Mouse (Mus musculus) ES-E14 (cell line): Measurements from ENCODE around the gene Bcat1. TPM values are rescaled to one million over a fixed set of nuclear protein-coding genes. Genes with fewer than 3 reads are reported as not detected.

Experiments
- DNase-seq: peaks from one replicate; pipeline ENCODE4 v3.0.0-alpha.2; 2013; ENCODE audit warnings: low read depth, low spot score
- H3K27ac ChIP-seq: 2 replicates; pipeline ENCODE4 v1.5.1; 2012; ENCODE audit warnings: low read depth, mild to moderate bottlenecking, low read length, moderate library complexity, mixed read lengths; ENCODE audit not compliant: poor library complexity, insufficient read depth, severe bottlenecking
- H3K36me3 ChIP-seq: 2 replicates; pipeline ENCODE4 v1.6.1; 2012; ENCODE audit warnings: mild to moderate bottlenecking, low read length, moderate library complexity, mixed read lengths; ENCODE audit not compliant: control insufficient read depth, poor library complexity, insufficient read depth, severe bottlenecking
- H3K4me1 ChIP-seq, 2 experiments: fragments of 150-350 bp in 1 of 2; sonication (generic) in 1 of 2; 2 replicates each; pipeline ENCODE4 v1.6.1; 2012; ENCODE audit warnings: low read length in 2 of 2, mild to moderate bottlenecking in 1 of 2, mixed read lengths in 1 of 2; ENCODE audit not compliant: control insufficient read depth in 2 of 2, insufficient read depth in 2 of 2, poor library complexity in 1 of 2
- H3K4me3 ChIP-seq, 2 experiments: fragments of 150-350 bp in 1 of 2; sonication (generic) in 1 of 2; 2 replicates each; pipeline ENCODE4 v1.5.1; 2012; ENCODE audit warnings: low read length in 2 of 2, low read depth in 1 of 2, mild to moderate bottlenecking in 1 of 2, mixed read lengths in 1 of 2; ENCODE audit not compliant: insufficient read depth in 1 of 2, poor library complexity in 1 of 2, severe bottlenecking in 1 of 2
- H3K9ac ChIP-seq: 2 replicates; pipeline ENCODE4 v1.6.1; 2012; ENCODE audit warnings: low read depth, mild to moderate bottlenecking, low read length, mixed read lengths; ENCODE audit not compliant: poor library complexity, insufficient read depth, severe bottlenecking
- H3K9me3 ChIP-seq: fragments of 150-350 bp; sonication (generic); 2 replicates; pipeline ENCODE4 v1.6.1; 2012; ENCODE audit warnings: low read depth, mild to moderate bottlenecking, low read length; ENCODE audit not compliant: control insufficient read depth, insufficient read depth
- CHD2 ChIP-seq: IDR thresholded peaks from 2 replicates; pipeline ENCODE4 v1.6.1; 2014; ENCODE audit warnings: mild to moderate bottlenecking, low read depth, low read length, inconsistent platforms
- HCFC1 ChIP-seq: IDR thresholded peaks from 2 replicates; pipeline ENCODE4 v1.6.1; 2012; ENCODE audit warnings: low read length, inconsistent platforms, borderline replicate concordance; ENCODE audit not compliant: insufficient read depth
- MAFK ChIP-seq: IDR thresholded peaks from 2 replicates; pipeline ENCODE4 v1.6.1; 2014; ENCODE audit warnings: mild to moderate bottlenecking, low read depth, low read length, inconsistent platforms; ENCODE audit not compliant: insufficient read depth
- ZC3H11A ChIP-seq: IDR thresholded peaks from 2 replicates; pipeline ENCODE4 v1.6.1; 2012; ENCODE audit warnings: low read depth, mild to moderate bottlenecking, inconsistent platforms, low read length, borderline replicate concordance
- ZNF384 ChIP-seq: IDR thresholded peaks from 2 replicates; pipeline ENCODE4 v1.6.1; 2012; ENCODE audit warnings: low read depth, low read length, inconsistent platforms
- in situ Hi-C, 2 experiments: fragments of 600-800 bp; cut with MboI; formaldehyde crosslinking; loops; one replicate each; pipeline ENCODE4 v1.15.1; 2025; ENCODE audit warnings: low sequenced_read_pairs in 2 of 2, inconsistent platforms in 1 of 2; ENCODE audit not compliant: unreplicated experiment in 2 of 2
- total RNA-seq: library from RNA; depleted of rRNA; stranded (reverse); fragments of 300-350 nt; gene quantifications from 2 replicates; pipeline ENCODE4 v1.2.3, GENCODE M21; 2012

The Bcat1 gene
- total RNA-seq, 1 experiment, result 180 TPM

- H3K4me3 ChIP-seq, result no peak overlapping the region
- H3K27ac ChIP-seq, result no peak overlapping the region
- TF ChIP-seq CHD2, result no peak
- no peak for TF ChIP-seq ZNF384
- TF ChIP-seq MAFK, result no peak
- TF ChIP-seq HCFC1, result no peak
- no peak for TF ChIP-seq ZC3H11A
- in situ Hi-C loops, result no loop called here
- no peaks in the 10 kb centered on the region for H3K9me3 ChIP-seq
- peaks cover 55% of the 10 kb centered on the region for H3K36me3 ChIP-seq
- no peak for DNase-seq
- H3K4me1 ChIP-seq, result 0 out of 4 replicates have a peak, but pooled peaks cover 0 to 2% of the 10 kb centered on the region in 2 experiments
- H3K9ac ChIP-seq, result no peak overlapping the region
Observed at GRCm38 (mm10) chr6:145017508-145017907, 58.5 kb downstream of the Bcat1 start.

DNA sequence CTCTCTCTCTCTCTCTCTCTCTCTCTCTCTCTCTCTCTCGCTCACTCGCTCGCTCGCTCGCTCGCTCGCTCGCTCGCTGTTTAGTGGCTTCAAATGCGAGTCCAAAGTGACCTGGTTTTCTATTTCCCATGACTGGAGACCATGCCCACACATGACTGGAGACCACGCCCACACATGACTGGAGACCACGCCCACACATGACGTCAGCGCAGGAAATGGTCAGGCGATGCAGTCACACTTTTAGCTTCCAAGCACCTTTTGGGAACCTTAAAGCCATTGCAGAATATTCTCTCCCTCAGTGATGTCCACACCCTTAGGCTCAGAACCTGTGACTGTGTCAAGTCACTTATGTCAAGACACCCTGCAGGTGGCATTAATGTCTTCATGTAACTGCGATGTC, 59.3 kb downstream of the Bcat1 start:
- peaks cover 58% of the 10 kb centered on the region for H3K36me3 ChIP-seq
- TF ChIP-seq MAFK (no peak), ZNF384 (no peak), HCFC1 (no peak), ZC3H11A (no peak), CHD2 (no peak)
- no peak for DNase-seq
- no peaks in the 10 kb centered on the region for H3K9me3 ChIP-seq
- no peak overlapping the region for H3K9ac ChIP-seq
- H3K27ac ChIP-seq, result no peak overlapping the region
- in situ Hi-C loops, result no loop called here
- no peaks in the 10 kb centered on the region for H3K4me1 ChIP-seq
- H3K4me3 ChIP-seq, result no peak overlapping the region

GRCm38 (mm10) chr6:145014944-145015343, 61.0 kb downstream of the Bcat1 start:
- TF ChIP-seq CHD2, result no peak
- no peak for TF ChIP-seq MAFK
- TF ChIP-seq ZNF384, result no peak
- no peak for TF ChIP-seq HCFC1
- H3K4me1 ChIP-seq, result no peaks in the 10 kb centered on the region
- no peak overlapping the region for H3K4me3 ChIP-seq
- no peak overlapping the region for H3K9ac ChIP-seq
- H3K27ac ChIP-seq, result no peak overlapping the region
- H3K9me3 ChIP-seq, result no peaks in the 10 kb centered on the region
- in situ Hi-C loops, result no loop called here
- H3K36me3 ChIP-seq, result peaks cover 54% of the 10 kb centered on the region
- DNase-seq, result no peak

- Histone ChIP-seq H3K27ac (no peak overlapping the region), H3K4me1 (no peaks in the 10 kb centered on the region), H3K9me3 (no peaks in the 10 kb centered on the region), H3K9ac (no peak overlapping the region), H3K4me3 (no peak overlapping the region), H3K36me3 (peaks cover 53% of the 10 kb centered on the region)
- TF ChIP-seq ZNF384, result no peak
- no peak for TF ChIP-seq HCFC1
- no peak for TF ChIP-seq MAFK
- no peak for TF ChIP-seq CHD2
- no peak for TF ChIP-seq ZC3H11A
- in situ Hi-C loops, result no loop called here
- no peak for DNase-seq
Observed at GRCm38 (mm10) chr6:145012699-145013098, 63.3 kb downstream of the Bcat1 start.

- H3K36me3 ChIP-seq, result peaks cover 54% of the 10 kb centered on the region
- DNase-seq, result no peak
- no peaks in the 10 kb centered on the region for H3K9me3 ChIP-seq
- TF ChIP-seq HCFC1, result no peak
- no peak for TF ChIP-seq MAFK
- TF ChIP-seq CHD2, result no peak
- no peak overlapping the region for H3K4me3 ChIP-seq
- no peak overlapping the region for H3K9ac ChIP-seq
- in situ Hi-C loops, result no loop called here
- H3K27ac ChIP-seq, result no peak overlapping the region
- no peaks in the 10 kb centered on the region for H3K4me1 ChIP-seq
Observed at GRCm38 (mm10) chr6:145011141-145011540, 64.8 kb downstream of the Bcat1 start.
